Mouse (Mus musculus) thymus, adult 2 months (tissue): ENCODE results near the gene Rsph10b.

Experiments
- CTCF ChIP-seq: fragments of 200-500 bp; IDR thresholded peaks from 2 replicates; pipeline ENCODE4 v1.5.1; 2012; ENCODE audit warnings: mild to moderate bottlenecking, control low read depth, low read length, moderate library complexity, borderline replicate concordance; ENCODE audit not compliant: control insufficient read depth, poor library complexity, insufficient read depth; ENCODE audit errors: extremely low read depth
- POLR2A ChIP-seq: fragments of 200-500 bp; IDR thresholded peaks from 2 replicates; pipeline ENCODE4 v1.6.1; 2012; ENCODE audit warnings: mild to moderate bottlenecking, low read length, control low read depth, moderate library complexity; ENCODE audit not compliant: control insufficient read depth, poor library complexity, insufficient read depth; ENCODE audit errors: extremely low read depth

DNA sequence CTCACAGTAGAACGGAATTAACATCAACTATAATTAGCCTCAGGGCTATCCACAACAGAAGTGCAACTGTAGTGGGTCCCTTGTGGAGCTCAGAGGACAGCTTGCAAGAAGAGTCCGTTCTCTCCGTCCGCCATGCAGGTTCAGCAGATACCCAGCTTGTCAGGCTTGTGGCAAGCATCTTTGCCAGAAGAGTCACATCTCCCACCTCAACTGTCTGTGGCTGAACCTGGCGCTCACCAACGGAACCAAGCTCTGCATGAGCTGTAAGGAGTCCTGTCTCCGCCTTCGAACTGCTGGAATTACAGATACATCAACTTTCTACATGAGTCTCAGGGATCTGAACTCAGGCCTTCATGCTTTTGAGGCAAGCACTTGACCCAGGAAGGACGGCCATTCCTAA is 3.3 kb downstream of the Rsph10b start:
- no peak for TF ChIP-seq CTCF
- no peak for TF ChIP-seq POLR2A
